Mouse (Mus musculus): ENCODE data around the gene Mt3. TPM values are rescaled to one million over a fixed set of nuclear protein-coding genes. Genes with fewer than 3 reads are reported as not detected.

Gene Mt3
- polyA plus RNA-seq, 1 experiment from 2014 or later: 22.7 TPM

Other genes with a start within 250 kb of the Mt3 start
- gene Amfr, start 139.8 kb upstream of the Mt3 start, polyA plus RNA-seq (2014; fragmentation: Nextera tagmentation; extraction: Ambion mirVana): 47.3 and 55.0 TPM in 2 replicates
- gene Nudt21, start 115.6 kb upstream of the Mt3 start, polyA plus RNA-seq (2014; fragmentation: Nextera tagmentation; extraction: Ambion mirVana): 91.3 and 94.6 TPM in 2 replicates
- gene Ogfod1, start 115.4 kb upstream of the Mt3 start, polyA plus RNA-seq (2014; fragmentation: Nextera tagmentation; extraction: Ambion mirVana): 13.2 and 13.9 TPM in 2 replicates
- 8.7 and 10.6 TPM in 2 replicates for gene Bbs2, start 53.7 kb upstream of the Mt3 start, polyA plus RNA-seq (2014; fragmentation: Nextera tagmentation; extraction: Ambion mirVana)
- not detected in 2 replicates for gene Mt4, start 15.4 kb upstream of the Mt3 start, polyA plus RNA-seq (2014; fragmentation: Nextera tagmentation; extraction: Ambion mirVana)
- gene Mt2, start 20.1 kb downstream of the Mt3 start, polyA plus RNA-seq (2014; fragmentation: Nextera tagmentation; extraction: Ambion mirVana): 58.5 and 102 TPM in 2 replicates
- gene Mt1, start 26.5 kb downstream of the Mt3 start, polyA plus RNA-seq (2014; fragmentation: Nextera tagmentation; extraction: Ambion mirVana): 270 and 395 TPM in 2 replicates
- 73.4 and 79.1 TPM in 2 replicates for gene Nup93, start 62.0 kb downstream of the Mt3 start, polyA plus RNA-seq (2014; fragmentation: Nextera tagmentation; extraction: Ambion mirVana)
- 0.20 TPM in 1 of 2 replicates, not detected in the other for gene Slc12a3, start 176.6 kb downstream of the Mt3 start, polyA plus RNA-seq (2014; fragmentation: Nextera tagmentation; extraction: Ambion mirVana)
- gene Herpud1, start 233.8 kb downstream of the Mt3 start, polyA plus RNA-seq (2014; fragmentation: Nextera tagmentation; extraction: Ambion mirVana): 80.5 and 84.1 TPM in 2 replicates